Mouse (Mus musculus) ES-Bruce4 (cell line): ENCODE data around the gene Ugt1a6a.

Source experiments
- CTCF ChIP-seq: IDR thresholded peaks from one replicate; pipeline ENCODE4 v1.8.1; 2011; ENCODE audit warnings: low read depth, low read length
- EP300 ChIP-seq: IDR thresholded peaks from 2 replicates; pipeline ENCODE4 v1.6.1; 2011; ENCODE audit warnings: low read depth, low read length; ENCODE audit not compliant: insufficient read depth
- POLR2A ChIP-seq: IDR thresholded peaks from one replicate; pipeline ENCODE4 v1.8.1; 2011; ENCODE audit warnings: low read length; ENCODE audit not compliant: insufficient read depth

DNA sequence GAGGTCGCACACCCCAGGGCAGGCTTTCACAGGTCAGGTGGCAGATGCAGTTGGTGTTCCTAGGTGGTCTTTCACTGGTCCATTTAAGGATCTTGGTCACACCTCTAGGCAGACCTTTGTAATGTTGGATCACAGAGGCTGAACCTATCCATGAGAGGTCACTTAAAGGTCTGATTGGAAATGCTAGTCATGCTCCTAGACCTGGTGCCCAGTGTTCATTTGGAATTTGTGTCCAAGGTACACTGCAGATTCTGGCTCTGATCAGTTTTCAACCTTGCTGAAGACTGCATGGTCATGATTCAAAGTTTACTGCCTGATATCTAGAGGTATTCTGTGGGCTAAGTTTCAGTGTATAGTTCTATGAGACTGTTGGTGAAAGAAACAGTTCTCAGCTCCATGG lies 45.0 kb downstream of the Ugt1a6a start:
- no peak for TF ChIP-seq CTCF
- TF ChIP-seq POLR2A = no peak
- no peak for TF ChIP-seq EP300
